In the genomic region with DNA sequence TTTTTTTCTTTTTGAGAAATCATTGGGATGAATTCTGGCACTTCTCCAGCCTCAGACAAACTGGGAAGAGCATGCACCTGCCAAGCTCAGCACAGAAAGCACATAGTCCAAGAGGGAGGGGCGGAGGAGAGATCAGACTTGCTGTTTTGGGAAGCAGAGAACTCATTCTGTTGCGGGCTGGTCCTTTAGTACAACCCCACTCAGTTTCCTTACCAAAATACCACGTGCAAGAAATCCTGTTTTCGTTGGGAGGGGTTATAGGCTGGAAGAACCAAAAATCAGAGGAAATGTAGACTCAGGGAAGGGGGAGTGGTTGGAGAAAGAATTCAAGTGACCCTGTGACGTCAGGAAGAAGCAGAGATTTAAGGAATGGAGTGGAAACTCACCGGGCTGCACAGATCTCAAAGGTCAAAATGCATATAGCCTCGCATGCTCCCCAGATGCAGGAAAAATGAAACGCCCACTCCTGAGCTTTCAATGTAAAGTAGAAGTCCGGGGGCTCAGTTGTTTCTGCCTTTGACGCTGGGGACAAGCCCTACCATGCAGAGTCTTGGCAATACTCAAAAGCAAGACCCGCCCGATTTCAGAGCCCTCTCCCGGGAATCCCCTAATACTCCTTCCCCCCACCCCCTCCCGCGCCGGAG, we compare ENCODE assay signal across 8 mouse cellular contexts. TPM values are rescaled to one million over a fixed set of nuclear protein-coding genes. Genes with fewer than 3 reads are reported as not detected.
DNase-seq lines count a peak whose midpoint lies in the region; ATAC-seq lines count a peak whose summit lies in the region.

No protein-coding gene starts in this region.

- no peak overlapping the region for H3K27ac ChIP-seq in heart, embryonic 11.5 days (ENCODE audit: low read depth, low read length)

- H3K9me3 ChIP-seq in heart, embryonic 11.5 days (replicated peaks; ENCODE audit: control insufficient read depth, low read length): no peaks in the 10 kb centered on the region

- DNase-seq in heart, postnatal 25 days (ENCODE audit: low spot score): no peak
- peak; percentile 56 for DNase-seq in MN1 (ENCODE audit: low spot score)
- DNase-seq in fibroblast of lung, adult 2 months (ENCODE audit: low read depth): peak; percentile 2
- DNase-seq in kidney, adult 18-20 months: peak; percentile 58
- peak; percentile 44 for DNase-seq in mesoderm, embryonic 11.5 days (ENCODE audit: low read depth, low spot score)
- DNase-seq in frontal cortex, postnatal 14 days (ENCODE audit: low spot score in 2 of 2): no peak

- peak overlapping the region; percentile 86 for H3K4me3 ChIP-seq in heart, embryonic 11.5 days (ENCODE audit: low read depth, low read length)

- intact Hi-C loops in heart, postnatal 25 days (cut with DNase I): loop anchor here (5.0 kb wide), 5 partner anchors 67 to 277 kb away; no protein-coding TSS in a partner anchor

- under 1% methylated on average over 16 of the region's 16 CpGs for whole genome bisulfite sequencing in heart, embryonic 11.5 days (ENCODE audit: insufficient replicate concordance)

- H3K36me3 ChIP-seq in heart, embryonic 11.5 days (ENCODE audit: control insufficient read depth, insufficient read depth, low read length): no peaks in the 10 kb centered on the region

- H3K27me3 ChIP-seq in heart, embryonic 11.5 days (ENCODE audit: control insufficient read depth, insufficient read depth, low read length): no peaks in the 10 kb centered on the region

- H3K9ac ChIP-seq in heart, embryonic 11.5 days (ENCODE audit: low read depth, low read length): no peak overlapping the region

- peak overlapping the region; percentile 79 for H3K4me2 ChIP-seq in heart, embryonic 11.5 days

- ATAC-seq in heart, embryonic 11.5 days (replicated peaks; ENCODE audit: insufficient number of reproducible peaks, low FRiP score, low TSS enrichment): no peak
- no peak; the same call in 1 of the 2 replicates for ATAC-seq in megakaryocyte progenitor cell, adult 5-6 weeks (replicated peaks; ENCODE audit: poor library complexity)

- peaks cover 14% of the 10 kb centered on the region; the same call in 1 of the 2 replicates for H3K4me1 ChIP-seq in heart, embryonic 11.5 days (ENCODE audit: control insufficient read depth, insufficient read depth, low read length)

RNA-seq across cellular contexts. Expression of a gene that starts 0.4 kb away (rescaled TPM):
- 0.15 and 0.27 TPM in 2 replicates for polyA plus RNA-seq in heart, embryonic 11.5 days (2014; fragmentation: Nextera tagmentation; extraction: Ambion mirVana)
- under 1 TPM; 0.64 to 0.83 TPM for total RNA-seq in heart, postnatal 25 days (2021)
- total RNA-seq in megakaryocyte progenitor cell, adult 5-6 weeks (2015): 0.10 and 0.15 TPM in 2 replicates
- total RNA-seq in megakaryocyte progenitor cell, adult 5-6 weeks (2017): not detected in 2 replicates

RNA-seq across cellular contexts. Expression of a gene that starts 0.6 kb away (rescaled TPM):
- polyA plus RNA-seq in heart, embryonic 11.5 days (2014; fragmentation: Nextera tagmentation; extraction: Ambion mirVana): 33.8 and 37.6 TPM in 2 replicates
- 100 to 1,000 TPM; 148 to 155 TPM for total RNA-seq in heart, postnatal 25 days (2021)
- total RNA-seq in megakaryocyte progenitor cell, adult 5-6 weeks (2015): 12.6 and 22.2 TPM in 2 replicates
- total RNA-seq in megakaryocyte progenitor cell, adult 5-6 weeks (2017): 14.3 and 18.8 TPM in 2 replicates

Comparison
In these comparisons a context has a peak if more than half of its experiments do, and no peak if none do; other contexts are left out.
1. DNase-seq: peak in MN1 (single experiment), fibroblast of lung, adult 2 months (single experiment), kidney, adult 18-20 months (single experiment) and mesoderm, embryonic 11.5 days (single experiment); none in heart, postnatal 25 days (single experiment) and frontal cortex, postnatal 14 days (0 of 2).
2. RNA of a gene that starts 0.6 kb away (total RNA-seq): 148 to 155 TPM in heart, postnatal 25 days; 12.6 to 22.2 TPM in megakaryocyte progenitor cell, adult 5-6 weeks; every median in the first group is over 4 times any median in the second.